Mouse (Mus musculus) retina, embryonic 14.5 days (tissue): ENCODE data around the gene Cd180.
A peak's percentile ranks its signal among the peaks of the same experiment; 100 is the strongest.
"Not testable (repeated sequence)": the region's sequence is repeated elsewhere in the genome, so short reads cannot be mapped to it uniquely, and the experiment has no call there.

Source experiments
- DNase-seq: peaks from one replicate; pipeline ENCODE4 v3.0.0-alpha.2; 2015; ENCODE audit warnings: low spot score

Gene Cd180

GRCm38 (mm10) chr13:102678482-102678881, 14.9 kb upstream of the Cd180 start:
- peak; percentile 93 for DNase-seq

- DNase-seq, result no peak
Measured at GRCm38 (mm10) chr13:102684890-102685289, 8.5 kb upstream of the Cd180 start.

GRCm38 (mm10) chr13:102688121-102688520, 5.2 kb upstream of the Cd180 start:
- no peak for DNase-seq

- DNase-seq, result no peak
Measured at GRCm38 (mm10) chr13:102689201-102690090, 3.9 kb upstream of the Cd180 start.

DNA sequence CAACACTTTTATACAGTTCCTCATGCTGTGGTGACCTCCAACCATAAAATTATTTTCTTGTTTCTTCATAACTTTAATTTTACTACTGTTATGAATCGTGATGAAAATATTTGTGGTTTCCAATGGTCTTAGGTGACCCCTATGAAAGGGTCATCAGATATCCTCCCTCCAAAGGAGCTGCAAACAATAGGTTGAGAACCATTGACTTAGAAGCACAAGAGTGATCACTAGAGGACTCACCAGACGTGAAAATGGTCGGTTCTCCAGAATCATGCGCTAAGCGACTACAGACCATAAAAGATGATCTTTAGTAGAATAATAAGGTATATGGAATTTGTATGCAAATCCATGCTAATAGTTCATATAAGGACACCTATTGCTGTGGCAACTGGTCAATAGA, 3.2 kb upstream of the Cd180 start:
- no peak for DNase-seq

DNA sequence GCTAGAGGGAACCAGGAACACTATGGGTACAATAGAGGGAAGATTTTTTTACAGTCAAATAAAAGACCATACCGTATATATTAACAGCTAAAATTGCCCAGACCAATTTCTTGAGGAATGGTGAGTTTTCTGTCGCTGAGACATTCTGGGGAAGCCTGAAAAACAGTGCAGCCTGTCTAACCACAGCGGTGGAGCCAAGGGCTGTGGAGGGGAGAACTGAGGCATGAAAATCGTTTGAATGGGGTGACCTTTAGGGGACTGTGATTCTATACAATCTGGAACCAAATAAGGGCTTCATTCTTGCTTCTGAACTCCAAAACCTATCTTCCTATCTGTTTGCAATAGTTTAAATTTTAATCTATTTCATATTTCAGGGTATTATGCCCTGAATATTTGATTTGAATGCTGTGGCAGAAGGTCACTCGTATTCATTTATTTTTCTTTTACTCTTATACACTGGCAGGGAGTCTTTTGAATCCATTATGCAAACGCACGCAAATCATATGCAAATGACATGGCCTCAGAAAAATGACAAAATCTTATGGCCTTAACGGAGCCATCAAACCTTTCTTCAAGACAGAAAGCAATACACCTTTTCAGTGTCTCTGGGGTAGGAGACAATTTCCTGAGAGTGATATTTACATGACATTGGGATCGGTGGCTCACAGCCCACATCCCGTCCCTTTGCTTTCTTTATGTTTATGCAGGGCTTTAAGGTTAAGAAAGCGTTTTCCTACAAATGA, 1.8 kb upstream of the Cd180 start:
- no peak for DNase-seq

GRCm38 (mm10) chr13:102694154-102694553, 796 bp downstream of the Cd180 start:
- DNase-seq, result no peak

DNA sequence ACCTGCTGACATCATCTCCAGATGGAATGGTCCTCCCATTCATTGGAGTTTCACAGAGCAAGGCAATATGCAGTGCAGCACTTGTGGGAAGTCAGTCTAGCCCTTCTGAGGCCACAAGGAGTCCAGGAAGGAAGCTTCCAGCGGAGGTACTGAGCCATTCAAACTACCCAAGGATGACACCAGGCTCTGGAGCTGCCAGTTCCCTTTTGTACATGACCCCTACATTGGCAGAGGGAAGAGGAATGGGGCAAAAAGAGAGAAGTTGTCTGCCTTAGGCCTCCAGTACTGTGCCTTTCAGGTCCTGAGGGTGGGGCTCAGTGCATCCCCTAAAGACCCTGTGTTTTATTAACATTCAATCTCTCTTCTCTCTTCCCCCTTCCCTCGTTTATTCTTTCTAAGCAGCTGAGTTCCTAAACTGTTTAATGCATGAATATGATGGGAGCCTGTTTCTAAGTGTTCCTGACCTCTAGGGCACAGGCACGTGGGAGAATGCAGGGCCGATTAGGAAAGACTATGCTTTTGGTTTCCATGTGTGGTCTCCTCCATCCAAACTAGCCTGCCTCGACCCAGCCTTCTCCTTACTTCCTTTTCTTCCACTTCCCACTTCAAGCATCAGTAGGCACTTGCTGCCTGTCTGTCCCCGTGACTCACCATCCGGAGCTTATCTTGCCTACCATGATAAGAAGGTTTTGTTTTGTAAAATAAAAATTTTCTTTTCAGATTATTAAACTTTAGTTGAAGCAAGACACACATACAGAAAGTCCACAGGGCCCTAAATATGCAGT, 2.0 kb downstream of the Cd180 start:
- DNase-seq, result no peak

- peak; percentile 3 for DNase-seq
Measured at GRCm38 (mm10) chr13:102698335-102698734, 5.0 kb downstream of the Cd180 start.

DNA sequence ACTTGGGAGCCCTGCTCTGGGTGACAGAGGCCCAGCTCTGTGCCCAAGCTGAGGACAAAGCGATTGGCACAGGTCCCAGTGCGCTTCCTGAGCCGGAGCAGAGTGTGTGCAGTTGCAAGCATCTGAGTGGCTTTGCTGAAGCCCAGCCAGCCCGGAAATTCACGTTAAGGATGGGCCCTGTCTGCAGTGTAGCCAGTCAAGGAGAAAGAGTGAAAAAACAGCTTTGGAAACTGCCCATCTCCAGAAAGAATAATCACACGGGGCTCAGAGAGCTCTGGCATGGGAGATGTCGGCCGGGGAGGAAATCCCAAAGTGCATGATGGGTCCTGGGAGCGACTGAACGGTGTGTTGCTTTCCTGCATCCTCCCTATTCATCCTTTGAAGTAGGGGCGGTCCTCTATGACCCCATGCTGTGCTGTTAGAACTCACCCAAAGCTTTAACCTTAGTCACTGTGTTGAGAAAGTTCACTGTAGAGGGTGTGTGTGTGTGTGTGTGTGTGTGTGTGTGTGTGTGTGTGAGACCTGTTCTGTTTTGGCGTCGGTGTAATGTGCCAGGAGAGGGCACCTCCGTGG, 5.5 kb downstream of the Cd180 start:
- DNase-seq, result peak; percentile 42

- no peak for DNase-seq
Measured at GRCm38 (mm10) chr13:102700176-102700575, 6.8 kb downstream of the Cd180 start.

- DNase-seq, result no peak
Measured at GRCm38 (mm10) chr13:102700744-102701143, 7.4 kb downstream of the Cd180 start.

- DNase-seq, result no peak
Measured at GRCm38 (mm10) chr13:102716973-102717372, 23.6 kb downstream of the Cd180 start.

GRCm38 (mm10) chr13:102725416-102725815, 32.1 kb downstream of the Cd180 start:
- DNase-seq, result no peak

- DNase-seq, result no peak
Measured at GRCm38 (mm10) chr13:102725906-102726305, 32.5 kb downstream of the Cd180 start.

DNA sequence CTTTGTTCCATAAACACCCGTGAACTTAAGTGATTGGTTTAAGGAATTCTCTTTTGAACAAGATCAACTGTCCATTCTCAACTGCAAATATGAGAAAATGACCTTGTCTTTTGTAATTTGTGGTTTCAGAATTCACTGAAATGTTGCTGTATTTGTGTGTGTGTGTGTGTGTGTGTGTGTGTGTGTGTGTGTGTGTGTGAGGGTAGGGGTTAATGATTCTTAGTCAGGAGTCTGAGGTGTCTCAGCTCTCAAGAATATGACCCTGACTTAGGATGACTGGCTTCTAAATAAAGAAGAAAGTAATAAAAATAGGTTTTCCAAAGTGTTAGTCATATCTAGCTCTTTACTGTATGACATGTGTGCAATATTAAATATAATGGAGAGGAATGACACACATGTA, 33.5 kb downstream of the Cd180 start:
- DNase-seq, result no peak

- DNase-seq, result no peak
Measured at GRCm38 (mm10) chr13:102728035-102728434, 34.7 kb downstream of the Cd180 start.

GRCm38 (mm10) chr13:102728951-102729350, 35.6 kb downstream of the Cd180 start:
- DNase-seq, result not testable (repeated sequence)

- DNase-seq, result no peak
Measured at GRCm38 (mm10) chr13:102733063-102733462, 39.7 kb downstream of the Cd180 start.

- no peak for DNase-seq
Measured at GRCm38 (mm10) chr13:102737811-102738210, 44.5 kb downstream of the Cd180 start.

- DNase-seq, result no peak
Measured at GRCm38 (mm10) chr13:102739720-102740535, 46.6 kb downstream of the Cd180 start.
